Mouse (Mus musculus) ES-E14 (cell line): ENCODE data around the gene Acad11. TPM values are rescaled to one million over a fixed set of nuclear protein-coding genes. Genes with fewer than 3 reads are reported as not detected.

Source experiments
- DNase-seq: peaks from one replicate; pipeline ENCODE4 v3.0.0-alpha.2; 2013; ENCODE audit warnings: low read depth, low spot score
- H3K27ac ChIP-seq: 2 replicates; pipeline ENCODE4 v1.5.1; 2012; ENCODE audit warnings: low read depth, mild to moderate bottlenecking, low read length, moderate library complexity, mixed read lengths; ENCODE audit not compliant: poor library complexity, insufficient read depth, severe bottlenecking
- H3K36me3 ChIP-seq: 2 replicates; pipeline ENCODE4 v1.6.1; 2012; ENCODE audit warnings: mild to moderate bottlenecking, low read length, moderate library complexity, mixed read lengths; ENCODE audit not compliant: control insufficient read depth, poor library complexity, insufficient read depth, severe bottlenecking
- H3K4me1 ChIP-seq, 2 experiments: fragments of 150-350 bp in 1 of 2; sonication (generic) in 1 of 2; 2 replicates each; pipeline ENCODE4 v1.6.1; 2012; ENCODE audit warnings: low read length in 2 of 2, mild to moderate bottlenecking in 1 of 2, mixed read lengths in 1 of 2; ENCODE audit not compliant: control insufficient read depth in 2 of 2, insufficient read depth in 2 of 2, poor library complexity in 1 of 2
- H3K4me3 ChIP-seq, 2 experiments: fragments of 150-350 bp in 1 of 2; sonication (generic) in 1 of 2; 2 replicates each; pipeline ENCODE4 v1.5.1; 2012; ENCODE audit warnings: low read length in 2 of 2, low read depth in 1 of 2, mild to moderate bottlenecking in 1 of 2, mixed read lengths in 1 of 2; ENCODE audit not compliant: insufficient read depth in 1 of 2, poor library complexity in 1 of 2, severe bottlenecking in 1 of 2
- H3K9ac ChIP-seq: 2 replicates; pipeline ENCODE4 v1.6.1; 2012; ENCODE audit warnings: low read depth, mild to moderate bottlenecking, low read length, mixed read lengths; ENCODE audit not compliant: poor library complexity, insufficient read depth, severe bottlenecking
- H3K9me3 ChIP-seq: fragments of 150-350 bp; sonication (generic); 2 replicates; pipeline ENCODE4 v1.6.1; 2012; ENCODE audit warnings: low read depth, mild to moderate bottlenecking, low read length; ENCODE audit not compliant: control insufficient read depth, insufficient read depth
- CHD2 ChIP-seq: IDR thresholded peaks from 2 replicates; pipeline ENCODE4 v1.6.1; 2014; ENCODE audit warnings: mild to moderate bottlenecking, low read depth, low read length, inconsistent platforms
- HCFC1 ChIP-seq: IDR thresholded peaks from 2 replicates; pipeline ENCODE4 v1.6.1; 2012; ENCODE audit warnings: low read length, inconsistent platforms, borderline replicate concordance; ENCODE audit not compliant: insufficient read depth
- MAFK ChIP-seq: IDR thresholded peaks from 2 replicates; pipeline ENCODE4 v1.6.1; 2014; ENCODE audit warnings: mild to moderate bottlenecking, low read depth, low read length, inconsistent platforms; ENCODE audit not compliant: insufficient read depth
- ZC3H11A ChIP-seq: IDR thresholded peaks from 2 replicates; pipeline ENCODE4 v1.6.1; 2012; ENCODE audit warnings: low read depth, mild to moderate bottlenecking, inconsistent platforms, low read length, borderline replicate concordance
- ZNF384 ChIP-seq: IDR thresholded peaks from 2 replicates; pipeline ENCODE4 v1.6.1; 2012; ENCODE audit warnings: low read depth, low read length, inconsistent platforms
- in situ Hi-C, 2 experiments: fragments of 600-800 bp; cut with MboI; formaldehyde crosslinking; loops; one replicate each; pipeline ENCODE4 v1.15.1; 2025; ENCODE audit warnings: low sequenced_read_pairs in 2 of 2, inconsistent platforms in 1 of 2; ENCODE audit not compliant: unreplicated experiment in 2 of 2
- total RNA-seq: library from RNA; depleted of rRNA; stranded (reverse); fragments of 300-350 nt; gene quantifications from 2 replicates; pipeline ENCODE4 v1.2.3, GENCODE M21; 2012

Acad11 gene
- total RNA-seq, 1 experiment = 22.4 TPM

- Histone ChIP-seq H3K9me3 (no peaks in the 10 kb centered on the region), H3K9ac (no peak overlapping the region), H3K27ac (no peak overlapping the region), H3K4me3 (no peak overlapping the region), H3K4me1 (peaks cover 0 to 3% of the 10 kb centered on the region in 2 experiments; a peak in 1 of 4 replicates), H3K36me3 (no peaks in the 10 kb centered on the region)
- no peak for DNase-seq
- TF ChIP-seq MAFK (no peak), HCFC1 (no peak), ZNF384 (no peak), CHD2 (no peak), ZC3H11A (no peak)
- in situ Hi-C loops = no loop called here
These were observed 46.0 kb downstream of the Acad11 start for GRCm38 (mm10) chr9:104109151-104109550.

- Histone ChIP-seq H3K4me1 (peaks cover 0 to 7% of the 10 kb centered on the region in 2 experiments; a peak in 1 of 4 replicates), H3K36me3 (no peaks in the 10 kb centered on the region; the same call in 1 of the 2 replicates), H3K4me3 (no peak overlapping the region), H3K9me3 (no peaks in the 10 kb centered on the region), H3K9ac (no peak overlapping the region), H3K27ac (no peak overlapping the region)
- in situ Hi-C loops = no loop called here
- DNase-seq = no peak
- TF ChIP-seq CHD2 (no peak), MAFK (no peak), HCFC1 (no peak), ZC3H11A (no peak), ZNF384 (no peak)
These were observed 59.9 kb downstream of the Acad11 start for GRCm38 (mm10) chr9:104123101-104123500.

GRCm38 (mm10) chr9:104123622-104124021, 60.4 kb downstream of the Acad11 start:
- Histone ChIP-seq H3K4me1 (peaks cover 0 to 7% of the 10 kb centered on the region in 2 experiments; a peak in 1 of 4 replicates), H3K36me3 (no peaks in the 10 kb centered on the region; the same call in 1 of the 2 replicates), H3K9me3 (no peaks in the 10 kb centered on the region), H3K27ac (no peak overlapping the region), H3K4me3 (no peak overlapping the region), H3K9ac (no peak overlapping the region)
- in situ Hi-C loops = no loop called here
- TF ChIP-seq HCFC1 (no peak), MAFK (no peak), ZNF384 (no peak), CHD2 (no peak), ZC3H11A (no peak)
- DNase-seq = no peak

- H3K4me1 ChIP-seq = peaks cover 0 to 6% of the 10 kb centered on the region in 2 experiments; a peak in 1 of 4 replicates
- TF ChIP-seq ZNF384 (no peak), HCFC1 (no peak), ZC3H11A (no peak), CHD2 (no peak), MAFK (no peak)
- in situ Hi-C loops = no loop called here
- no peak within 1 kb of the TSS for H3K9ac ChIP-seq
- H3K9me3 ChIP-seq = no peaks in the 10 kb centered on the region
- no peak within 1 kb of the TSS for H3K4me3 ChIP-seq
- no peak for DNase-seq
- no peaks in the 10 kb centered on the region; the same call in 1 of the 2 replicates for H3K36me3 ChIP-seq
- no peak within 1 kb of the TSS for H3K27ac ChIP-seq
These were observed 63.7 kb downstream of the Acad11 start, which contains the start of gene Ackr4 for GRCm38 (mm10) chr9:104126833-104127232. Ackr4 (minus strand) TSS chr9:104126933.

GRCm38 (mm10) chr9:104128110-104128509, 64.9 kb downstream of the Acad11 start:
- TF ChIP-seq MAFK (no peak), CHD2 (no peak), HCFC1 (no peak), ZC3H11A (no peak)
- H3K9me3 ChIP-seq = no peaks in the 10 kb centered on the region
- H3K36me3 ChIP-seq = no peaks in the 10 kb centered on the region; the same call in 1 of the 2 replicates
- DNase-seq = no peak
- peaks cover 0 to 4% of the 10 kb centered on the region in 2 experiments; a peak in 1 of 4 replicates for H3K4me1 ChIP-seq
- in situ Hi-C loops = no loop called here
- no peak overlapping the region for H3K27ac ChIP-seq
- H3K9ac ChIP-seq = no peak overlapping the region
- H3K4me3 ChIP-seq = no peak overlapping the region
